In the genomic region with DNA sequence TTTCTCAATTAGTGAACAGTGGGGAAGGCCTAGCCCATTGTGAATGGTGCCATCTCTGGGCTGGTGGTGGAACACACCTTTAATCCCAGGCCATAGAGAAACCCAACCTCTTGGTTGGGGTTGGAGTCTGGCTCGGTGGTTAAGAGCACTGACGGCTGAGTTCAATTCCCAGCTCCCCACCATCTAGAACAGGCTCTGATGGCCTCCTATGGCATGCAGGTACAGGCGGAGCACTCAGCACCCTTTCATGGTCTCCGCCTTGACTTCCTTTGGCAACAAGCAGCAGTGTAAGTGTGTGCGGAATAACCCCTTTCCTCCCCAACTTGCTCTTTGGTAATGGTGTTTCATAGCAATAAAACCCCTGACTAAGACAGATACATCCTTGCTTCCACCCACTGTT, we compare ENCODE assay signal across 8 mouse cellular contexts. TPM values are rescaled to one million over a fixed set of nuclear protein-coding genes. Genes with fewer than 3 reads are reported as not detected.
DNase-seq lines count a peak whose midpoint lies in the region; ATAC-seq and TF ChIP-seq lines count a peak whose summit lies in the region.

No protein-coding gene starts in this region.

- no peaks in the 10 kb centered on the region for H3K9me3 ChIP-seq in lung, embryonic 15.5 days
- no peaks in the 10 kb centered on the region for H3K9me3 ChIP-seq in limb, embryonic 12.5 days
- no peaks in the 10 kb centered on the region for H3K9me3 ChIP-seq in stomach, embryonic 14.5 days (ENCODE audit: control insufficient read depth, low read depth, low read length)

- peaks cover 23% of the 10 kb centered on the region for H3K4me1 ChIP-seq in lung, embryonic 15.5 days
- peaks cover 15% of the 10 kb centered on the region; the same call in 1 of the 2 replicates for H3K4me1 ChIP-seq in embryonic fibroblast, embryonic 13.5 days (ENCODE audit: control insufficient read depth, insufficient read depth, low read length)
- peaks cover 25% of the 10 kb centered on the region for H3K4me1 ChIP-seq in limb, embryonic 12.5 days (replicated peaks)
- H3K4me1 ChIP-seq in stomach, embryonic 14.5 days (ENCODE audit: control insufficient read depth, insufficient read depth, low read length): peaks cover 16% of the 10 kb centered on the region

- peak overlapping the region; percentile 64 for H3K4me2 ChIP-seq in lung, embryonic 15.5 days
- peak overlapping the region; percentile 85 for H3K4me2 ChIP-seq in limb, embryonic 12.5 days
- peak overlapping the region; percentile 72 for H3K4me2 ChIP-seq in stomach, embryonic 14.5 days (replicated peaks; ENCODE audit: low read depth, low read length)

- H3K27ac ChIP-seq in lung, embryonic 15.5 days: no peak overlapping the region
- no peak overlapping the region for H3K27ac ChIP-seq in embryonic fibroblast, embryonic 13.5 days (ENCODE audit: insufficient read depth, low read length)
- no peak overlapping the region; the same call in 1 of the 2 replicates for H3K27ac ChIP-seq in limb, embryonic 12.5 days
- H3K27ac ChIP-seq in stomach, embryonic 14.5 days (ENCODE audit: low read length): no peak overlapping the region

- H3K36me3 ChIP-seq in lung, embryonic 15.5 days: peaks cover 46% of the 10 kb centered on the region
- H3K36me3 ChIP-seq in limb, embryonic 12.5 days: peaks cover 55% of the 10 kb centered on the region
- peaks cover 34% of the 10 kb centered on the region for H3K36me3 ChIP-seq in stomach, embryonic 14.5 days (ENCODE audit: control insufficient read depth, insufficient read depth, low read length)

- WGBS in lung, embryonic 15.5 days: 69% methylated on average over 5 of the region's 5 CpGs
- 75% methylated on average over 5 of the region's 5 CpGs for WGBS in limb, embryonic 12.5 days
- WGBS in stomach, embryonic 14.5 days: 66% methylated on average over 5 of the region's 5 CpGs

- no peak for ATAC-seq in lung, embryonic 15.5 days (ENCODE audit: borderline replicate concordance, extremely low read depth, low FRiP score, low TSS enrichment)
- ATAC-seq in limb, embryonic 12.5 days (ENCODE audit: insufficient number of reproducible peaks, insufficient read depth, low FRiP score, low TSS enrichment, low read depth): no peak
- no peak for ATAC-seq in stomach, embryonic 14.5 days (ENCODE audit: insufficient number of reproducible peaks, insufficient read depth, low FRiP score, low read depth)

- peak overlapping the region; percentile 95 for H3K4me3 ChIP-seq in lung, embryonic 15.5 days
- peak overlapping the region; percentile 98 for H3K4me3 ChIP-seq in embryonic fibroblast, embryonic 13.5 days (ENCODE audit: insufficient read depth, low read length)
- H3K4me3 ChIP-seq in limb, embryonic 12.5 days (replicated peaks): peak overlapping the region; percentile 95
- H3K4me3 ChIP-seq in stomach, embryonic 14.5 days (ENCODE audit: low read depth, low read length): peak overlapping the region; percentile 88

- no peaks in the 10 kb centered on the region for H3K27me3 ChIP-seq in lung, embryonic 15.5 days
- no peaks in the 10 kb centered on the region for H3K27me3 ChIP-seq in limb, embryonic 12.5 days
- H3K27me3 ChIP-seq in stomach, embryonic 14.5 days (ENCODE audit: control insufficient read depth, insufficient read depth, low read length): no peaks in the 10 kb centered on the region

- H3K9ac ChIP-seq in lung, embryonic 15.5 days: peak overlapping the region; percentile 99
- H3K9ac ChIP-seq in limb, embryonic 12.5 days (replicated peaks): peak overlapping the region; percentile 94
- peak overlapping the region; percentile 95 for H3K9ac ChIP-seq in stomach, embryonic 14.5 days (replicated peaks; ENCODE audit: low read depth, low read length)

- TF ChIP-seq POLR2A in embryonic fibroblast, embryonic 13.5 days (IDR thresholded peaks at IDR 0.05; ENCODE audit: low read depth, low read length): no peak

- no peak for TF ChIP-seq CTCF in embryonic fibroblast, embryonic 13.5 days (IDR thresholded peaks at IDR 0.05; ENCODE audit: borderline replicate concordance, insufficient read depth, low read length)

- DNase-seq in lung, postnatal 14 days: no peak
- no peak for DNase-seq in adrenal gland, adult 8-10 months
- DNase-seq in frontal cortex, postnatal 36 days (ENCODE audit: low spot score in 2 of 2): no peak
- DNase-seq in gastrocnemius, adult 8-10 months (ENCODE audit: low spot score in 2 of 2): no peak

RNA-seq across cellular contexts. Expression of a gene that starts 10.3 kb away (rescaled TPM):
- polyA plus RNA-seq in lung, embryonic 15.5 days (2015; fragmentation: Nextera tagmentation; extraction: Ambion mirVana): 21.8 and 23.5 TPM in 2 replicates
- 12.0 and 16.3 TPM in 2 replicates for polyA plus RNA-seq in embryonic fibroblast, embryonic 13.5 days (2011; ENCODE audit: insufficient read length, low read depth, missing spikeins)
- 61.7 and 66.3 TPM in 2 replicates for polyA plus RNA-seq in limb, embryonic 12.5 days (2016; fragmentation: Nextera tagmentation; extraction: Ambion mirVana)
- polyA plus RNA-seq in stomach, embryonic 14.5 days (2014; fragmentation: Nextera tagmentation; extraction: Ambion mirVana): 37.7 and 38.5 TPM in 2 replicates
- total RNA-seq in adrenal gland, adult 8-10 months (2022): 10 to 100 TPM in 2 of 4 experiments, 1 to 10 TPM in 2; 9.1 to 11.9 (median 10.4) TPM
- total RNA-seq in gastrocnemius, adult 8-10 months (2022): 1 to 10 TPM; 1.3 to 2.1 (median 1.6) TPM

RNA-seq across cellular contexts. Expression of a gene that starts 32.5 kb away (rescaled TPM):
- polyA plus RNA-seq in lung, embryonic 15.5 days (2015; fragmentation: Nextera tagmentation; extraction: Ambion mirVana): not detected in 2 replicates
- not detected in 2 replicates for polyA plus RNA-seq in embryonic fibroblast, embryonic 13.5 days (2011; ENCODE audit: insufficient read length, low read depth, missing spikeins)
- polyA plus RNA-seq in limb, embryonic 12.5 days (2016; fragmentation: Nextera tagmentation; extraction: Ambion mirVana): not detected in 2 replicates
- polyA plus RNA-seq in stomach, embryonic 14.5 days (2014; fragmentation: Nextera tagmentation; extraction: Ambion mirVana): not detected in 2 replicates
- not detected for total RNA-seq in adrenal gland, adult 8-10 months (2022)
- total RNA-seq in gastrocnemius, adult 8-10 months (2022): not detected

RNA-seq across cellular contexts. Expression of a gene that starts 34.4 kb away (rescaled TPM):
- polyA plus RNA-seq in lung, embryonic 15.5 days (2015; fragmentation: Nextera tagmentation; extraction: Ambion mirVana): 39.1 and 41.1 TPM in 2 replicates
- polyA plus RNA-seq in embryonic fibroblast, embryonic 13.5 days (2011; ENCODE audit: insufficient read length, low read depth, missing spikeins): 21.4 and 22.4 TPM in 2 replicates
- polyA plus RNA-seq in limb, embryonic 12.5 days (2016; fragmentation: Nextera tagmentation; extraction: Ambion mirVana): 17.1 and 18.4 TPM in 2 replicates
- polyA plus RNA-seq in stomach, embryonic 14.5 days (2014; fragmentation: Nextera tagmentation; extraction: Ambion mirVana): 43.7 and 44.8 TPM in 2 replicates
- 100 to 1,000 TPM in 3 of 4 experiments, 10 to 100 TPM in 1; 86.0 to 354 (median 247) TPM for total RNA-seq in adrenal gland, adult 8-10 months (2022)
- total RNA-seq in gastrocnemius, adult 8-10 months (2022): 1 to 10 TPM; 2.9 to 8.9 (median 5.6) TPM

RNA-seq across cellular contexts. Expression of a gene that starts 52.1 kb away (rescaled TPM):
- not detected in 2 replicates for polyA plus RNA-seq in lung, embryonic 15.5 days (2015; fragmentation: Nextera tagmentation; extraction: Ambion mirVana)
- not detected in 2 replicates for polyA plus RNA-seq in embryonic fibroblast, embryonic 13.5 days (2011; ENCODE audit: insufficient read length, low read depth, missing spikeins)
- polyA plus RNA-seq in limb, embryonic 12.5 days (2016; fragmentation: Nextera tagmentation; extraction: Ambion mirVana): 0.31 TPM in 1 of 2 replicates, not detected in the other
- polyA plus RNA-seq in stomach, embryonic 14.5 days (2014; fragmentation: Nextera tagmentation; extraction: Ambion mirVana): not detected in 2 replicates
- total RNA-seq in adrenal gland, adult 8-10 months (2022): not detected
- not detected for total RNA-seq in gastrocnemius, adult 8-10 months (2022)

RNA-seq across cellular contexts. Expression of a gene that starts 58.8 kb away (rescaled TPM):
- polyA plus RNA-seq in lung, embryonic 15.5 days (2015; fragmentation: Nextera tagmentation; extraction: Ambion mirVana): 339 and 341 TPM in 2 replicates
- polyA plus RNA-seq in embryonic fibroblast, embryonic 13.5 days (2011; ENCODE audit: insufficient read length, low read depth, missing spikeins): 11.0 and 13.7 TPM in 2 replicates
- 77.4 and 82.1 TPM in 2 replicates for polyA plus RNA-seq in limb, embryonic 12.5 days (2016; fragmentation: Nextera tagmentation; extraction: Ambion mirVana)
- 113 and 120 TPM in 2 replicates for polyA plus RNA-seq in stomach, embryonic 14.5 days (2014; fragmentation: Nextera tagmentation; extraction: Ambion mirVana)
- total RNA-seq in adrenal gland, adult 8-10 months (2022): 100 to 1,000 TPM; 105 to 245 (median 172) TPM
- total RNA-seq in gastrocnemius, adult 8-10 months (2022): 10 to 100 TPM; 28.7 to 37.4 (median 31.6) TPM
